Mouse (Mus musculus) liver, adult 2 months (tissue): ENCODE measurements around the gene Lactbl1.

ENCODE experiments used
- CTCF ChIP-seq: fragments of 200-500 bp; IDR thresholded peaks from 2 replicates; pipeline ENCODE4 v1.5.1; 2011; ENCODE audit warnings: low read depth, low read length, control low read depth
- POLR2A ChIP-seq: fragments of 200-500 bp; IDR thresholded peaks from 2 replicates; pipeline ENCODE4 v1.6.1; 2011; ENCODE audit warnings: low read length, control low read depth; ENCODE audit not compliant: insufficient read depth; ENCODE audit errors: extremely low read depth

- TF ChIP-seq POLR2A (no peak), CTCF (no peak; the same call in 1 of the 2 replicates)
Measured at GRCm38 (mm10) chr4:136651882-136652527, 29.6 kb downstream of the Lactbl1 start.
